Mouse (Mus musculus) frontal cortex, postnatal 14 days (tissue): Measurements from ENCODE around the gene Fpgs.
A peak's percentile ranks its signal among the peaks of the same experiment; 100 is the strongest.

Experiments
- DNase-seq, 2 experiments: peaks; one replicate each; pipeline ENCODE4 v3.0.0; 2022; ENCODE audit warnings: low spot score in 2 of 2

The Fpgs gene

DNA sequence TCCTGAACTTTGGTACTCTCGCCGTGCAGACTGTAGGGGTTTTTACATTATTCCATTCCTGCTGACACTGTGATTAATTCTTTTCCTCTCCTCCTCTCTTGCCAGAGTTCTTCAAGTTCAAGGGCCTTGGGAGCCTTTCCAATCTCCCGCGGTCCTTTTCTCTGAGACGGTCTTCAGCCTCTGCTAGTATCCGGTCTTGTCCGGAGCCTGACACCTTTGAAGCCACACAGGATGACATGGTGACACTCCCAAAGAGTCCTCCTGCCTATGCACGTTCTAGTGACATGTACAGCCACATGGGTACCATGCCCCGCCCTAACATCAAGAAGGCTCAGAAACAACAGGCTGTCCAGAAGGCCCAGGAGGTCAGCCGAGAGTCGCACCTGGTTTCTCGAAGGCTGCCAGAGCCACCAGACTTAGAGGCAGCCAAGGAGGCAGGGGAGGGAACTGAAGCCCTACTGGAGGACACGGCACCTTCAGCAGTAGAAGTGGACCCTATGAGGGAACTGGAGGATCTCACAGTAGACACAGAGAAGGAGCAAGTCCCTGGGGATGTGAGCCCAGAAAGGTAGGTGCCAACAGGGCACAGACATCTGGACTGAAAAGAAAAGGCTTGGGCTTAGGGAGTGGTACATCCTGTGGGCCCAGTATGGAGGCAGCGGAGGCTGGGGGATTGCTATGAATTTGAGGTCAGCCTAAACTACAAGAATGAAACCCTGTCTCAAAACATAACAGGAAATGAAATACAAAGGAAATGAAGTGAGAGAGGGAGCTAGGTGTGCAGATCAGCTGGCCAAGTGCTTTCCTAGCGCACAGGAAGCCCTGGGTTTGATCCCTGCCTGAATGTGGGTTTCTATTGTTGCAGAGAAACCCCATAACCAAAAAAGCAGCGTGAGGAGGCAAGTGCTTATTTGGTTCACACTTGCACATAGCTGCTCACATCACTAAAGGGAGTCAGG lies 21.2 kb upstream of the Fpgs start:
- no peak for DNase-seq

DNA sequence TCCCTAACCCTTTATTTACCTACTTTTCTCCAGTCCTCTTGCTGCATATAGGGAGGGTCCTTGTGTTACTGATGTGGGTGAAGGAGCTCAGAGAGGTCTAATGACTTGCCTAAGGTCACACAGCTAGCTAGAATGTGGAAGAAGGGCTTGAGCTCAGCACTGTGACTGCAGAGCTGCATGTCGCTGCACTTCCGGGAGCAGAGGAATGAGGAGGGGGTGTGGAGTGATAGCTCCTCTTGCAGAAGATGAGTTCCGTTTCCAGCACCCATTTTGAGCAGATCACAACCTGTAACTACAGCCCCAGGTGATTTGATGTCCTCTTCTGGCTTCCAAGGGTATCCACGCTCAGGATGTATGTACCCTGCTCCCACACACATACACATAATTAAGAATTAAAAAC lies 20.2 kb upstream of the Fpgs start:
- no peak for DNase-seq

DNA sequence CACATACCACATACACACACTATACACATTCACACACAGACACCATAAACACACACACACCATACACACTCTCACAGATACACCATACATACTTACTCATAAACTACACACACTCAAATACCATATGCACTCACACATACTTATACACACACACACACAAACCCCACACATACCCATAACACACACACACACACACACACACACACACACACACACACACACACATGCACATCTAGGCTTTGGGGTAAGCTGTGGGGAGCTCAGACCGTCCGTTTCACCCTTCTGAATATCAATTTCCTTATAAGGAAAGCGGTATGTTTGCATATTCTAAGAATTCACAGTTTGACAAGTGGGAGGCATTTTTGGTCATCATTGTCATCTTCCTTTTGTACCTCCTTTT lies 18.6 kb upstream of the Fpgs start:
- no peak for DNase-seq

DNA sequence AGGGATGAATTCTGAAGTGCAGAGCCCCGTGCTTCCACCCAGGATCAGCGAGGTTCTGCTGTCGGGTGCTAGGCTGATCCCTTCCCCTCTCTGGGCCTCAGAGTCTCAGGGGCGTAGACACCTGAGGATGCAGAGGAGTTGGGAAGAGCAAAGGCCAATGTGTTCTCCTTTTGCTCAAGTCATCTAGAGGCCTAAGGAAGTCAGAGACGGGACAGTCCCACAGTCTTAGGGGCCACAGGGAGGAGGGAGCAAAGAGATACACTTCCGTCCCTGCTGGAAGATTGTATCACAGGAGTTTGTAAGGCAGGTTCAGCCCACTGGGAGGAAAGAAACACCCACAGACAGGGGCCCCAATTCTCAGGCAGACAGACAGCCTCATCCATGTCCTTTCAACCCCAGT lies 18.1 kb upstream of the Fpgs start:
- DNase-seq: no peak

DNA sequence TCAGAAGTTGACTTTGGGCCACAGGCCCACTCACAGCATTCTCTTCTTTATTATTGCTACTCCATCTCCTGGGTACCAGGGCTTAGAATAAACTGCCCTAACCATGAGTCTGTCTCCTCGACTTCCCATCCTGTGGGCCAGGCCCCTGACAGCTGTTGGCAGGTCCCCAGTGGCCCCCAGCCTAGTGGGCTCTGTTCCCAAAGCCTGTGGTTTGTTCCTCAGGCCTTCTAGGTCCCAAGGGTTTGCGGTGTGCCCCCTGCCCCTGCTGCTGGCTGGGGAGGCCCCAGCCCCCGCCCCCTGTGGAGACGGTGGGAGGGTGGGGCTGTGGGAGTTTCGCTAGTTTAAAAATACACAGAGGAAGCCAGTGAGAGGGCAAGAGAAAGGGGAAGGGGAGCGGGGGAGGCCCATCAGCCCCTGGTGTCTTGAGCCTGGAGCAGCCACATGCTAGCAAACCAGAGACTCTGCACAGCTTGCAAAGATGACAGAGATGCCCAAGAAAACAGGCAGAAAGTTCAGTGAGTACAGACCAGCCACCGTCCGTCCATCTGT lies 16.8 kb upstream of the Fpgs start, which contains the start of gene Sh2d3c:
TSS of gene Sh2d3c (plus strand) at position 375 of the 549 bp plus-strand sequence.
- no peak for DNase-seq

DNA sequence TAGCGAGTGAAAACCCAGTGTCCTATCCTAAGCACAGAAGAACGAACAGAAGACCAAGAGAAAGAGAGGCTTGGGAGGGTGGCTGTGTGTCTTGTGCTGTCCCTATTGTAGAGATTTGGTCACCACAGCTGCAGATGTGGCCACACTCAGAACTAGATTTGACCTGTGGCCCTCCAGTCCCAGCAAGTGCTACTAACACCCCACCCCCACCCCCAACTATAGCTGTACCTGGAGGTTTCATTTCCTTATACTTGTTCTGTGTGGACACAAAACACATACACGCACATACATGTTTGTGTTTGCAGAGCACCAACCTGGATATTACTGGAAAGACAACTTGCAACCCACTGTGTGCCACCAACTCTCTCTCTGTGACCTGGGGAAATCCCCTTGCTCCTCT lies 16.1 kb upstream of the Fpgs start:
- DNase-seq: no peak

DNA sequence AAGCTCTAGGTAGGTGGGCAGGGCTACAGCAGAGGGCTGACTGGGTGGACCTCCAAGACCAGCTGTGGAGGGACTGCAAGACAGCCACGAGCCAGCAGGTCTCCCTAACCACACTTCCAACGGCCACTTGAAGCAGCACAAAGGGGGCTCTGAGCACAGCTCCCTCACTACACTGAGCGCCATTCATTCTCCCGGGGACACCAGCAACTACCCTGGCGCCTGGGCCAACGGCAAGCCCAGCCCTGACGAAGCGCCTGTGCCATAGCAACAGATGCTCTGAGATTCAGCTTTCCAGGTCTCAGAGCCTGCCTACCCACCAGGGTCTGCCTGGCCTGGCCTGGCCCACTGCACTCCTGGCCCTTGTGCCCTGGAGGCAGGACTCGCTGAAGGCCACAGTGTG lies 14.8 kb upstream of the Fpgs start:
- peak; percentile 36 to 41 for DNase-seq

DNA sequence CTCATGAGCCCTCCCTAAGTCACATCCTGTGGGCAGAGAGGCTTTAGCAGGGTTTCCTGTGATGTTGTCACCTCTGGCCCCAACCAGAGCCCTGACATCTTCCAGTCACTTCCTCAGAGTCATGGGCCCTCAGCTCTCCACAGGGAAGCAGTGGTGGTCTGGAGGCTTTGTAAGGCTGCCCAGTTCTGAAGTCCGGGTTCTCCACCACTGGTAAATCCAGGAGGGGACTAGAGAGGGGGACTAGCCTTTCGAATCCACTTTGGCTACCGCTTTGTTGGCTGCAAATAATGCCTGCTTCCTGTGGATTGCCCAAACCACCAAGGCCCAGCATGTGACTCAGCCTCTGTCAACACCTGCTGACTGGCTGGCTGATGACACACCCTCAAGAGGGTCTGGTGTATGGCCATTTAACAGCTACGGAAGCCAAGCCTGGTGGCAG lies 11.1 kb upstream of the Fpgs start:
- no peak for DNase-seq

DNA sequence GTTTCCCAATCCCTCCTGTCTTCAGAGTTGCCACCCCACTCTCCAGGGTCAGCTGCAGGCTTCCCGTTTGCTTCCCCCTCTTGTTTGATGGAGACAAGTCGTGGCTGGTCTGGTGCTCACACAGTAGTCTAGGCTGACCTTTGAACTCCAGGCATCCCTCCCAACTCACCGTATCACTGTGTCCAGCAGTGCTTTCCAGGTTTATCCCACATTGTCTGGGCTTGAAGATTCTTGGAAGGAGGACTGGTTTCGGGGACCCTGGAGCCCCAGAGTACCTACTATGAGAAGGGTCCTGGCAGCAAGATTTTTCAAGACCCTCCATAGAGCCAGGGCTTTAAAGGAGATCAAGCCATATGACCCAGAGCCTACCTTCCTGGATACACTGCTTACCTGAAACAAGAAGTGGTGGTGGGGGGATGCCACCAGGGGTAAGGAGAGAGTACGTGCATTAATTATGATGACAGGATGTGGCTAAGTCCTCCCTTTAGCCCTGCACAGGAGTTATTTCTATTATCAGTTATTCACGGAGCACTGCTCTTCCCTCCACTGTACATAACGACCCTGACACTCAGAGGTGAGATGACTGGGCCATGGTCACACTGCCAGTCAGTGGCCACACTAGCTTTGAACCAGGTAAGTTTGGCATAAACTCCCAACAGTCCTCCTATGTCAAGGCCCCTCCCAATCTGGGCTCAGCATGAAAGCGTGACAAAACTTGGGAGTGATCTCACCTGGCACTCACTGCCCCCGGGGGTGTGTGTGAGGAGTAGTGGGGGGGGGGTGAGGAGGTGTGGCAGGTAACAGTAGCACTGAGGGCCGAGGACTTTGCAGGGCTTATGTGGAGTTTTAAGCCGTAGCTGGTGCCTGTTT lies 10.4 kb upstream of the Fpgs start:
- no peak for DNase-seq

DNA sequence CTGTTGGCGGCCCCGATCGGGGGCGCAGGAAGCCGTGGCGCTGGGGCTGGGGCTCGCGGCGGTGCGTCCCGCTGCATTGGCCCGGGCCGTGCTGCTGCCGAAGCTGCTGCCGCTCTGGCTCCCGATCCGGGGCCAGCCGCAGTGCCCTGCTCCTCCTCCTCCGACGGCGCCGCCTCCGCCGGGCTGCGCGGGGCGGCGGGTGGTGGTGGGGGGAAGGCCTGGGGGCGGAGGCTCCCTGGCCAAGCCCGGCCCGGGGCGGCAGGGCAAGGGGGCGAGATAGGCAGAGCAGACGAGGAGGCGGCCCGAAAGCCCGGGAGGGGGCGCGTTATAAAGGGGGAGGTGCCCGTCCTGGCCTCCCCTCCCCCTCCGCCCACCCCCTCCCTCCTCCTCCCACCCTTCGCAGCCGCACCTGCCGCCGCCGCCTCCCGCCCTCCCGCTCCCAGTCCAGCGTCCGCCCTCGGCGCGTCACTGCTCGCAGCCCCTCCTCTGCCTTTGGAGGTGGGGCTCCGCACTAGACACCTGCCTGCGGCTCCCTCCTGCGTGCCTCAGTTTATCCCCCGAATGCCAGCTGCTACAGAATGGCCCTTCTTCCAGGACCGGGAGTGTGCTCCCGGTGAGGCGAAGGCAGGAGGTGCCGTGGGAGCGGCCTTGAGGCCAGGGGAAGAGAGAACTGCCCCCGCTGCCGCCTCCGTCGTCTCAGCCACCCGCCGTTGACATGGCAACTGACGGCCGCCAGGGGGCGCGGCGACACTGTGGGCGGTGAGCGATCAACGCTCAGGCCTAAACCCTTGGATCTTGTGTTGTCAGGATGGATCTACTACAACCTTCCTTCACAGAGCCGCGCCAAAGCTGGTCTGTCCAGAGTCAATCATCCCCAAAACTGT lies 9.2 kb upstream of the Fpgs start, which contains the start of gene Cdk9:
TSS of gene Cdk9 (minus strand) at position 143 of the 884 bp plus-strand sequence.
- peak; percentile 84 to 87 for DNase-seq

DNA sequence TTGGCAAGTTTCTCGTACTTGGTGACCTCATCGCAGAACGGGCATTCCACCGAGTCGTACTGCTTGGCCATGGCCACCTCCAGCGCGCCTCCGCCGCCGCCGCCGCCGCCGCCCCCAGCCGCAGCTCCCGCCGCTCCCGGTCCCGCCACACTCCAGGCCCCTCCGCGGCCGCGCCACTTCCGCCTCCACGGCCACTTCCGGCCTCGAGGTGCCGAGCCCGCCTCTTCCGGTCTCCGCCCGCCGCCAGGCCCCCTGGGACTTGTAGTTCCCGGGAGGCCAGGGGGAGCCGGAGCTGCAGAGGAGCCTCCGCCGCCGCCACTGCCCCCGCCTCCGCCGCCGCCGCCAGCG lies 8.6 kb upstream of the Fpgs start:
- DNase-seq: peak; percentile 84 to 87

DNA sequence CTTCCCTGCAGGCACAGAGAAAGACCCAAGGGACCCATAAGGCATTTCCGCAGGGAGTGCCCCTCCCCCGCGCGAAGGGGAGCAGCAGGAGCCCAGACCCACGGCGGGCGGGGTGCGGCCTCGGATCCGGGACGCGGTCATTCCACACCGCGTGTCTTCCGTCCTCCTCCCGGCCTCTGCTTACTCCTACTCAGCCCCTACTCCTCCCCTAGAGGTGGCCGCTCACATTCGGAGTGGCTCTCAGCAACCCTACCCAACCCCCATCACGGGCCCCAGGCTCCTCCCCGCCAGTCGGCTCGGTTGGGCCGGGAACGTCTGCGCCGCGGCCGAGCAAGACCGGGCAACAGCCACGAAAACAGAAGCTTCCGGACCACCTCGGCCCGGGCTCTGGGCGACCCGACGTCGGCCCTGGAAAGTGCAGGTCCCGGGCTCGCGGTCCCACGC lies 8.2 kb upstream of the Fpgs start:
- DNase-seq: no peak

DNA sequence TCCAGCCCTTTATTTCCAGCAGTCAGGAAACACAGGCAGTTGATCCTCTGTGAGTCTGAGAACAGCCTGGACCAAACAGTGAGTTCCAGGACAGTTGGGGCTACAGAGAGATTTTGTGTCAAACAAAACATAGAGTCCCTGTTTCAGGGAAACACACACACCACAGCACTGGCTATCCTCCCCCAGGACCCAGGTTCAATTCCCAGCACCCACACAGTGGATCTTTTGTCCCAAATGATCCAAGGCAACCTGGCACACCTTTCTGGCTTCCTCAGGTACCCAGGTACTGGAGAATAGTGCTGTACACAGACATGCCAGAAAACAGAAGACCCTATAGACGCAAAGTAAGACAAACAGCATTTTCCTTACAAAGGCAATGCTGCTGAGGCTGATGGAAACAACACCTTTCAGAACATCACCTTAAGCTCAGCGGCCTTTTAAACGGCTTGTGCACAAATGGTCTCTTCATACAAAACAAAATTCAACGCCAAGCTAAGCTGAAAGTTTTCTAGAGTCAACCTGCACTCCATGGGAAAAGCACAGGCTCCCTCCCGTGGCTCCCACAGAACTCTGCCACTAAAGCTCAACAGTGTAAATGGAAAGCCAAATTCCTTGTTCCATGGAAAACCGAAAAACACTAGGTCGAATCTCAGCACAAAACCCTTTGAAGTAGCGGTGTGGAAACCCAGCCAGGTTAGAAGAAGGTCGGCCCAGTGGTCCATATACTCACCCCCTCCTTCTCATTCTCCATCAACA lies 7.5 kb upstream of the Fpgs start:
- no peak for DNase-seq

DNA sequence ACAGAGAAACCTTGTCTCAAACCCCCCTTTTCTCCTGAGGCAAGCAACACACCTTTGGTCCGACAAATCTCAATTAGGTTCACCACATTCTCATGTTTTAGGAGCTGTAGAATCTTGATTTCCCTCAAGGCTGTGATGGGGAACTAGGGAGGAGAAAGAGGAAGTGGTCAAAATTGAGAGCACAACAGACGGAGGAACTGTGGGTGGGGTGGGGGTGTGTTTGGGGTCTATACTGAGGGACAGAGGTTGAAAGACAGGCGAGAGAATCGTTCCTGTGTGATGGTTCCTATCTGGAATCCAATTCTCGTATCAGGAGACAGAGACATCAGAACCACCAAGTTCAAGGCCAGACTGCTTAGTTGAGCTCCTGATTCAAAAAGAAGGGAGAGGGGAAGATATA lies 6.5 kb upstream of the Fpgs start:
- no peak for DNase-seq

DNA sequence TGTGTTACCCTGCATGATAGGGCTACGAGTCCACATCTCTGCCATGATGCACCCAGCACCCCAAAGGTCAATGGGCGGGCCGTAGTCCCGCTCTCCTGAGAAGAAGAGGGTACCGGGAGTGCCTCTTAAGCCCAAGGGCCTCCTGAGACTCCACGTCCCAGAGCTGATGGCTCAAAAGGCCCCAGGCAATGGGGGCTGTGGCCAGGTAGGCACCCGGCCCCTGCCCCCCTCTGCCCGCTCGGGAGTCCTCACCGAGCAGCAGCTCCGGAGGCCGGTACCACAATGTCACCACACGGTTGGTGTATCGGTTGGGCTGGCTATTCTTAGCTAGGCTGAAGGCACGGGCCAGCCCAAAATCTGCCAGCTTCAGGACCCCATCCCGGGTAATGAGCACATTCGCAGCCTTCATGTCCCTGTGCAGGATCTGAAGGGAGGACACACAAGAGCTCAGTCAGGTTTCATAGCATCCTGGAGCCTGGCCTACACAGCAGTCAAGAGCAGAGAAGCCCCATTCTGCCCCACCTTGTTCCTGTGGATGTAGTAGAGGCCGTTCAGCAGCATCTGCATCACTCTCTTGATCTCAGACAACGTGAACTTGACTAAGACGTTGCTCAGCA lies 5.7 kb upstream of the Fpgs start:
- no peak for DNase-seq

DNA sequence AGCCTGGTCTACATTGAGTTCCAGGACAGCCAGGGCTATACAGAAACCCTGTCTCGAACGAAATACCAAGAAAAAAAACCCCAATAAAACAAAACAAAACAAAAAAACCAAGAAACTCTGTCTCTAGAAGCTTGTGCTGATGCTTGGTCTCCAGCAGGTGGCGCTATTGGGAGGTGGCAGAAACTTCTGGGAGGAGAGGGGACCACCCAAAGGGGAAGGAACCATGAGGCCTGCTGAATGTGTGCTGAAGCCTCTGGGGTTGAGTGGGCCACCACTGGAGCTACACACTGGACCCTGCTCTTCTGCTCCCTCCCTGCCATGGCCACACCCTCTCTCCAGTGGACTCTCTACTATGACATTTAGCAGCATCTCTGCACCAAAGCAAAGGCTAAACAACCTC lies 4.7 kb upstream of the Fpgs start:
- no peak for DNase-seq

DNA sequence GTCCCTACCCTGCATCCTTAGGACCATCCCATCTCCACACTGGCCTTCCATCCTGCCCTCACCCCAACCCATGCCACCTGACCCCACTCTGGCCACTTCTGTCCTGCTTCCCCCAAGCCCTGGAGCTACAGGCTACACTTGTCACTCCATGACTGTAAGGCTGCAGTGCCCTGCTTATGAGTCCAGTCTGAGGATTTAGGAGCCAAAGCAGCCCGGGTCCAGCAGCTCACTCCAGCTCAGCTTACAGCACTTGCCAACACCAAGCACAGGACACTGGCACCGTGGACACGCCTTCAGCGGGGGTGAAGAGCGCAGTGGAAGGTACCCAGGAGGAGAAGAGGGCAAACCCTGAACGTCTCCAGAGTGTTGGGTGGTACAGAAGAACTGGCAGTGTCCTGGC lies 3.0 kb upstream of the Fpgs start:
- DNase-seq: no peak

DNA sequence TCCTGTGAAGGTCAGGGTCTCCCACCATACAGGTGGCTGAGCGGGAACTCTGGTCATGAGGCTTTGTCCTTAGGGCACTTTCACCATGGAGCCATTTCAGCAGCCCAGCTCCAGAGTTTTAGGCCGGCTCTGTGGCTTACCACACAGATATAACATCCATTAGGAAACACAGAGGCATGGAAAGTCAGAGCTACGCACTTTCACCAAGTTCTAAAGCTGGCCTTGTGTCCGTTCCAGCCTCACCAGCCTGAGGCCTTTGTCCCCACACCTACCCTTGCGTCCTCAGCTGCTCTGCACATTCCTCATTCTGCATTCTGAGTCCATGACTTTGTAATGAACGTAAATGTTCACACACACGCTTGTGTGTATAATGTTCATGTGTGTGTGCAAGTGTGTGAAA lies 1.1 kb upstream of the Fpgs start:
- DNase-seq: no peak

DNA sequence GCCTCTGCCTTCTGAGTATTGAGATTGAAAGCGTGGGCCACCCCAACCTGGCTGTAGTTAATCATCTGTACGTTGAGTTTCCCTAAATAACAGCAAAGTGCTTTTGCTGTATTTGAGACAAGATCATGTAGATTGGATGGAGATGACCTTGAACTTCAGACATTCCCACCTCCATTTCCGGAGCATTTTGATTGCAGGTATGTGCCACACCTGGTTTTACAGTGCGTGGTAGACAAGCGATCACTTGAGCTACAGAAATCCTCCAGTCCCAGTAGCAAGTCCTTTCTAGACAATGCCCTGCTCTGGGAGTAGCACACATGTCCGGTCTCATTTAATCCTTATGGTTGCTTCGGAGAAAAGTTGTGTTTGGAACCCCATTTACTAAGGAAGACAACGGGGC lies 899 bp downstream of the Fpgs start:
- no peak for DNase-seq
